33 mouse cellular contexts compared by ENCODE assay signal in genomic region chr10:70065191-70065590, GRCm38 (mm10). TPM values are rescaled to one million over a fixed set of nuclear protein-coding genes. Genes with fewer than 3 reads are reported as not detected.
DNase-seq lines count a peak whose midpoint lies in the region; ATAC-seq and TF ChIP-seq lines count a peak whose summit lies in the region.
"Had no signal": no experiment of that assay in that cellular context is flagged by ENCODE, and none has a peak within 500 bp of the region (broad histone marks: within the 10 kb centered on the region; RNA-seq: fewer than 3 reads in every experiment).

No protein-coding gene starts in this region.

- H3K9me3 ChIP-seq in hindbrain, postnatal 0 days (ENCODE audit: low read length) = no peaks in the 10 kb centered on the region
- H3K9me3 ChIP-seq in hindbrain, embryonic 13.5 days = no peaks in the 10 kb centered on the region
- H3K9me3 ChIP-seq in midbrain, embryonic 14.5 days (ENCODE audit: control insufficient read depth, low read length) = no peaks in the 10 kb centered on the region
- no peaks in the 10 kb centered on the region for H3K9me3 ChIP-seq in midbrain, embryonic 10.5 days (replicated peaks)
- H3K9me3 ChIP-seq: embryonic facial prominence, embryonic 10.5 days; embryonic facial prominence, embryonic 13.5 days; forebrain, embryonic 15.5 days; heart, embryonic 10.5 days; heart, embryonic 13.5 days; hindbrain, embryonic 12.5 days had no signal

- no peaks in the 10 kb centered on the region for H3K27me3 ChIP-seq in hindbrain, postnatal 0 days (ENCODE audit: insufficient read depth, low read length)
- no peaks in the 10 kb centered on the region for H3K27me3 ChIP-seq in hindbrain, embryonic 13.5 days
- no peaks in the 10 kb centered on the region for H3K27me3 ChIP-seq in midbrain, embryonic 14.5 days (ENCODE audit: control insufficient read depth, insufficient read depth, low read length)
- no peaks in the 10 kb centered on the region for H3K27me3 ChIP-seq in midbrain, embryonic 10.5 days (ENCODE audit: low read depth, poor library complexity, severe bottlenecking)
- H3K27me3 ChIP-seq: forebrain, embryonic 15.5 days; hindbrain, embryonic 12.5 days had no signal

- peak; percentile 84 for DNase-seq in cerebellum, postnatal 14 days
- DNase-seq in cerebellum, adult 11-12 months = no peak
- peak; percentile 38 for DNase-seq in hindbrain, postnatal 0 days (ENCODE audit: low spot score)
- peak; percentile 6 for DNase-seq in midbrain, embryonic 14.5 days
- DNase-seq in midbrain, embryonic 10.5 days (ENCODE audit: low spot score) = no peak
- peak; percentile 5 for DNase-seq in Muller cell, postnatal 12 days (ENCODE audit: inconsistent ontology term)
- DNase-seq in adrenal gland, postnatal 4 days (ENCODE audit: low spot score in 2 of 2) = no peak
- DNase-seq: adrenal gland, adult 8-10 months; adrenal gland, postnatal 25 days; B cell, adult 2 months; cerebellum, adult 11 months; cerebellum, adult 8-10 months; cerebellum, postnatal 36 days; embryo, embryonic 11 days; gastrocnemius, postnatal 10 days; gastrocnemius, postnatal 36 days; heart, adult 2 months; heart, postnatal 14 days; heart, postnatal 4 days; kidney, adult 18-20 months had no signal

- no peaks in the 10 kb centered on the region for H3K36me3 ChIP-seq in hindbrain, postnatal 0 days (ENCODE audit: insufficient read depth, low read length)
- no peaks in the 10 kb centered on the region for H3K36me3 ChIP-seq in hindbrain, embryonic 13.5 days
- no peaks in the 10 kb centered on the region for H3K36me3 ChIP-seq in midbrain, embryonic 14.5 days (ENCODE audit: control insufficient read depth, insufficient read depth, low read length)
- H3K36me3 ChIP-seq in midbrain, embryonic 10.5 days = no peaks in the 10 kb centered on the region
- H3K36me3 ChIP-seq: embryonic facial prominence, embryonic 10.5 days; embryonic facial prominence, embryonic 13.5 days; forebrain, embryonic 15.5 days; G1E; heart, embryonic 10.5 days; heart, embryonic 13.5 days; hindbrain, embryonic 12.5 days had no signal

- TF ChIP-seq CTCF in hindbrain, postnatal 0 days (IDR thresholded peaks at IDR 0.05; ENCODE audit: low read depth) = no peak

- WGBS in hindbrain, postnatal 0 days = 59% methylated on average over 3 of the region's 3 CpGs
- WGBS in hindbrain, embryonic 13.5 days = 83% methylated on average over 3 of the region's 3 CpGs
- 86% methylated on average over 3 of the region's 3 CpGs for WGBS in midbrain, embryonic 14.5 days
- WGBS in midbrain, embryonic 10.5 days = 86% methylated on average over 3 of the region's 3 CpGs

- H3K4me3 ChIP-seq in hindbrain, postnatal 0 days (ENCODE audit: low read length) = no peak overlapping the region
- no peak overlapping the region for H3K4me3 ChIP-seq in hindbrain, embryonic 13.5 days
- no peak overlapping the region for H3K4me3 ChIP-seq in midbrain, embryonic 14.5 days (replicated peaks; ENCODE audit: low read depth, low read length)
- no peak overlapping the region for H3K4me3 ChIP-seq in midbrain, embryonic 10.5 days
- H3K4me3 ChIP-seq: embryonic facial prominence, embryonic 10.5 days; embryonic facial prominence, embryonic 13.5 days; erythroblast, embryonic 14.5 days; forebrain, embryonic 15.5 days; heart, adult 2 months; heart, embryonic 10.5 days; heart, embryonic 13.5 days; hindbrain, embryonic 12.5 days had no signal

- no peak overlapping the region for H3K9ac ChIP-seq in hindbrain, postnatal 0 days (replicated peaks; ENCODE audit: low read length)
- H3K9ac ChIP-seq in hindbrain, embryonic 13.5 days = no peak overlapping the region
- no peak overlapping the region for H3K9ac ChIP-seq in midbrain, embryonic 14.5 days (replicated peaks; ENCODE audit: low read length)
- H3K9ac ChIP-seq: embryonic facial prominence, embryonic 13.5 days; forebrain, embryonic 15.5 days; heart, embryonic 13.5 days; hindbrain, embryonic 12.5 days had no signal

- no peak for ATAC-seq in hindbrain, postnatal 0 days
- no peak for ATAC-seq in hindbrain, embryonic 13.5 days (ENCODE audit: low FRiP score)
- no peak for ATAC-seq in midbrain, embryonic 14.5 days (ENCODE audit: low FRiP score, low TSS enrichment)
- ATAC-seq: activated CD4-positive, CD25-positive, alpha-beta regulatory T cell, adult 4 months; hindbrain, embryonic 16.5 days; inflammation-experienced regulatory T-cells, adult 6 months; intestine, embryonic 16.5 days had no signal

- H3K27ac ChIP-seq in hindbrain, postnatal 0 days = no peak overlapping the region
- no peak overlapping the region for H3K27ac ChIP-seq in hindbrain, embryonic 13.5 days
- no peak overlapping the region for H3K27ac ChIP-seq in midbrain, embryonic 14.5 days (replicated peaks; ENCODE audit: low read depth, low read length)
- H3K27ac ChIP-seq in midbrain, embryonic 10.5 days (replicated peaks) = no peak overlapping the region
- H3K27ac ChIP-seq: embryonic facial prominence, embryonic 10.5 days; embryonic facial prominence, embryonic 13.5 days; forebrain, embryonic 15.5 days; heart, adult 2 months; heart, embryonic 10.5 days; heart, embryonic 13.5 days; hindbrain, embryonic 12.5 days had no signal

- no peak overlapping the region for H3K4me2 ChIP-seq in hindbrain, postnatal 0 days (ENCODE audit: low read depth, low read length)
- H3K4me2 ChIP-seq in hindbrain, embryonic 13.5 days = no peak overlapping the region
- H3K4me2 ChIP-seq in midbrain, embryonic 14.5 days (ENCODE audit: low read length) = no peak overlapping the region
- H3K4me2 ChIP-seq: embryonic facial prominence, embryonic 13.5 days; forebrain, embryonic 15.5 days; heart, embryonic 13.5 days; hindbrain, embryonic 12.5 days had no signal

- H3K4me1 ChIP-seq in hindbrain, postnatal 0 days (ENCODE audit: insufficient read depth, low read length) = no peaks in the 10 kb centered on the region
- H3K4me1 ChIP-seq in hindbrain, embryonic 13.5 days (replicated peaks) = peaks cover 14% of the 10 kb centered on the region
- no peaks in the 10 kb centered on the region for H3K4me1 ChIP-seq in midbrain, embryonic 14.5 days (ENCODE audit: control insufficient read depth, insufficient read depth, low read length)
- peaks cover 3% of the 10 kb centered on the region; the same call in 1 of the 2 replicates for H3K4me1 ChIP-seq in midbrain, embryonic 10.5 days
- H3K4me1 ChIP-seq: embryonic facial prominence, embryonic 10.5 days; embryonic facial prominence, embryonic 13.5 days; heart, embryonic 10.5 days had no signal

RNA-seq across cellular contexts. Expression of gene Ccdc6, which starts 31.7 kb away (rescaled TPM):
- total RNA-seq in hindbrain, postnatal 0 days (2014; rRNA removed) = 28.0 and 29.7 TPM in 2 replicates
- 22.6 and 22.9 TPM in 2 replicates for polyA plus RNA-seq in hindbrain, postnatal 0 days (2015; fragmentation: Nextera tagmentation; extraction: Ambion mirVana)
- 23.5 and 24.1 TPM in 2 replicates for polyA plus RNA-seq in hindbrain, embryonic 13.5 days (2015; fragmentation: Nextera tagmentation; extraction: Ambion mirVana)
- polyA plus RNA-seq in midbrain, embryonic 14.5 days (2014; fragmentation: Nextera tagmentation; extraction: Ambion mirVana) = 34.9 and 39.7 TPM in 2 replicates
- 19.8 and 21.3 TPM in 2 replicates for polyA plus RNA-seq in midbrain, embryonic 10.5 days (2016; fragmentation: Nextera tagmentation; extraction: Ambion mirVana)
- 10 to 100 TPM; 58.8 to 65.0 TPM for total RNA-seq in adrenal gland, postnatal 4 days (2021)

Comparison
In these comparisons a context has a peak if more than half of its experiments do, and no peak if none do; other contexts are left out.
1. DNase-seq: peak in cerebellum, postnatal 14 days (2 of 2), hindbrain, postnatal 0 days (single experiment), midbrain, embryonic 14.5 days (single experiment) and Muller cell, postnatal 12 days (single experiment); none in cerebellum, adult 11-12 months (single experiment), midbrain, embryonic 10.5 days (single experiment) and adrenal gland, postnatal 4 days (0 of 2).